Mouse (Mus musculus) cerebellum, adult 2 months (tissue): ENCODE data around the gene Ednrb.

Source experiments
- CTCF ChIP-seq: fragments of 200-500 bp; IDR thresholded peaks from 2 replicates; pipeline ENCODE4 v1.5.1; 2011; ENCODE audit warnings: low read depth, mild to moderate bottlenecking, control low read depth, low read length, moderate library complexity, borderline replicate concordance; ENCODE audit not compliant: insufficient read depth
- POLR2A ChIP-seq: fragments of 200-500 bp; IDR thresholded peaks from 2 replicates; pipeline ENCODE4 v1.6.1; 2011; ENCODE audit warnings: low read length, control low read depth, borderline replicate concordance; ENCODE audit not compliant: insufficient read depth

DNA sequence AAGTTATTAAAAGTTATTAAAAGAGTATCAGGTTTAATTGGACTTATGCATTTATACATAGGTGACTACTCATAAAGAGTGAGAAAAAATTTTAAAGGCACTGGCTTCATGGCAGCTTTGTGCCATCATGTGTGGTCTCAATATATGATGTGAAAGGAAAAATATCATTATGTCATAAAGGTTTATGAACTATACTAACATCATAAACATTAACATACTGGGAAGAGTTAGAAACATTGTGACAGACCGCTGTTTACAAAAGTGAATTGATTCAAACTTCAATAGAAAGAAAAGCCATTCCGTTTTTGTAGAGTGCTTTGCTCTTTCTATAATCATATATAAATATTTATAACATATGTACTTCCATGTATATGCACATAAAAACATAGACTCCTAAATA, 22.4 kb upstream of the Ednrb start:
- TF ChIP-seq CTCF (no peak), POLR2A (no peak)
